Mouse (Mus musculus) lung, postnatal 14 days (tissue): ENCODE results near the gene Sntg2.

Source experiments
- DNase-seq: peaks from one replicate; pipeline ENCODE4 v3.0.0; 2021

The Sntg2 gene

GRCm38 (mm10) chr12:30200621-30201020 lies 172.6 kb downstream of the Sntg2 start:
- no peak for DNase-seq

- peak; percentile 39 for DNase-seq
These were observed 173.4 kb downstream of the Sntg2 start for GRCm38 (mm10) chr12:30199735-30200134.

GRCm38 (mm10) chr12:30198250-30198649 lies 174.9 kb downstream of the Sntg2 start:
- DNase-seq = no peak

GRCm38 (mm10) chr12:30181721-30182120 lies 191.5 kb downstream of the Sntg2 start:
- DNase-seq = no peak

GRCm38 (mm10) chr12:30179623-30180022 lies 193.6 kb downstream of the Sntg2 start:
- DNase-seq = no peak

- no peak for DNase-seq
These were observed 195.2 kb downstream of the Sntg2 start for GRCm38 (mm10) chr12:30177966-30178365.

GRCm38 (mm10) chr12:30177529-30177928 lies 195.6 kb downstream of the Sntg2 start:
- DNase-seq = no peak

- DNase-seq = no peak
These were observed 204.7 kb downstream of the Sntg2 start for GRCm38 (mm10) chr12:30168491-30168890.

- no peak for DNase-seq
These were observed 208.6 kb downstream of the Sntg2 start for GRCm38 (mm10) chr12:30164538-30164937.

- no peak for DNase-seq
These were observed 209.2 kb downstream of the Sntg2 start for GRCm38 (mm10) chr12:30164005-30164404.

GRCm38 (mm10) chr12:30161731-30162406 lies 211.3 kb downstream of the Sntg2 start:
- no peak for DNase-seq

- peak; percentile 14 for DNase-seq
These were observed 212.7 kb downstream of the Sntg2 start for GRCm38 (mm10) chr12:30160475-30160874.

GRCm38 (mm10) chr12:30159788-30160187 lies 213.4 kb downstream of the Sntg2 start:
- DNase-seq = no peak

- DNase-seq = no peak
These were observed 219.0 kb downstream of the Sntg2 start for GRCm38 (mm10) chr12:30154079-30154673.

- peak; percentile 47 for DNase-seq
These were observed 231.1 kb downstream of the Sntg2 start for GRCm38 (mm10) chr12:30142085-30142484.

- DNase-seq = no peak
These were observed 240.7 kb downstream of the Sntg2 start, which contains the start of gene Tpo for GRCm38 (mm10) chr12:30132524-30132923. Gene Tpo (minus strand): TSS chr12:30132624.

GRCm38 (mm10) chr12:30129411-30129716 lies 243.8 kb downstream of the Sntg2 start:
- no peak for DNase-seq

- DNase-seq = peak; percentile 75
These were observed 244.4 kb downstream of the Sntg2 start for GRCm38 (mm10) chr12:30128561-30129410.
